Mouse (Mus musculus): ENCODE measurements around the gene Shc3.
A peak's percentile ranks its signal among the peaks of the same experiment; 100 is the strongest.

Shc3 gene

DNA sequence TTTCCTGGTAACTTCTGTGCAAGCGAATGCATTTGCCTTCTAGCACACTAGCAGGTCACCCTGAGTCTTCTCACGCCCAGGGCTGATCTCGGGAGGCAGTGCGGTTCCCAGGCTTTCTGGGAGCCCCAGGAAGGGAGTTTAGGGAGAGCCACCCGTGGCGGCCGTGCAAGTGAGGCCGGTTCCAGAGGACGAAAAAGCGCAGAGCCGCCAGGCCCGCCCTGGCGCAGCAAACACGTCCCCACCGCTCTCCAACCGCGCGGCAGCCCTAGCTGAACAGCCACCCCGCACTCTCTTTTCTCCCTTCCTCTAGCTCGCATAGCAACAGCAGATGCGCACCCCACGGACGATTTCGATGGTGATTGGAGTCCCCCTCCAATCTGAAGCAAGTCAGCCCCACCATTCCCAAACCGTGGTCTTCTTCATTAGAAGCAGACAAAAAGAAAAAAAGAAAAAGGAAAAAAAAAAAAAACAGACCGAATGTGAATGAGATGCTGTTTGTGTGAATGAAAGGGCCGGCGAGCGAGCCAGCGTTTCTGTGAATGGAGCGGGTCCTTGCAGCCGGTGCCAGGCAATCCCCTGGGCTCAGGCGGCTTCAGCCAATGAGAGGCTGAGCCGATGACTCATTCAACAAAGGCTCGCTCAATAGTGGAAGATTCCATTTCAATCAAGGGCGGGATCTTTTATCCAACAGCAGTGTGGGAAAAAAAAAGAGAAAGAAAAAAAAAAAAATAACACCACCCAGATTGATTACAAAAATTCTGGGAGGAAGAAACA is at the start of gene Shc3:
Gene Shc3 (minus strand): TSS at position 509 of the 774 bp plus-strand sequence.
- DNase-seq (ENCODE audit: low spot score in 2 of 2): peak; percentile 84 to 85

DNA sequence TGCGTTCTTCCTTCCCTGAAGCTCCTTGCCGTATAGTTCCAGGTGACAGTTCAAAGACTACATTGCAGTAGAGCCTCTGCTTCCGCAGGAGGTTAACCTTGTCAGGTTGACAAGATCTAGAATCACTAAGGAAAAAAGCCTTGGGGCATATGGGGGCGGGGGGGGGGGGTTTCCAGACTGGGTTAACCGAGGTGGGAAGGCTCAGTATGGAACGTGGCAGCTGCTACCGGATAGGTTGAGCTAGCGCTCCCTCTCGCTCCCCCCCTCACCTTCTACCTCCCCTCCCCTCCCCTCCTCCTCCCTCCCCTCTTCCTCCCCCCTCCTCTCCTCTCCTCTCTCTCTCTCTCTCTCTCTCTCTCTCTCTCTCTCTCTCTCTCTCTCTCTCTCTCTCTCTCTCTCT is 49.4 kb upstream of the Shc3 start:
- no peak for DNase-seq (ENCODE audit: low spot score in 2 of 2)

DNA sequence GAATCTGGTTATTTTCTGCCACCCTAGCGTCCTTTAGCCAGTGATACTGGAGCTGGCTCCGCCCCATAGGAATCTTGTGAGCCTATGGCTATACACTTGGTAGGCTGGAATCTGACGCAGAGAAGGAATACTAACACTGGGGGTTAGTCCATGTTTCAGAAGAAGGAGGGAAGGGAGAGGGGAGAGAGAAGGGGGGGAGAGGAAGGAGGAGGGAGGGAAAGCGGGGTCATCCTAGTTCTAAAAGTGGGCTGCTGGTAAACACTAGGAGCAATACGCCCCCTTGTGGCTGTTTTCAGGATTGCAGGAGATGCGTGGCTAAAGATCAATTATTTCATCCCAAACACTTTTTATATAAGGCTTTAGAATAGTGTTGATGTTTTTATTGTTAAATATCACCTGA is 48.6 kb upstream of the Shc3 start:
- DNase-seq (ENCODE audit: low spot score in 2 of 2): peak; percentile 74 to 84

DNA sequence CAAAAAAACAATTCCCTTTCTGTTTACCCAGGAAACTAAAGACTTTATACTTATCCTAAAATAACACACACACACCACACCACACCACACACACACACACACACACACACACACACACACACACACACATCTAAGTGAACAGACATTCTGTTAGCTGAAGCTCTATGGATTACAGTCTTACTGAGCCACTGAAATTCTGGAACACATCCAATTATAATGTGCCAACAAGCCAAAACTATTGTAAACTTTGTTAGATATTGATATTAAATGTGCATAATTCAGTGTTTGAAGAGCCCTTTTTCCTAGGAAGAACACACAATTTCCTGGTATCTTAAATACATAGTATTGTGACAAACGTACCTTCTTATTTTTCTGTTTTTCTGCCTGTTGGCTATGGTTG is 48.1 kb upstream of the Shc3 start:
- DNase-seq (ENCODE audit: low spot score in 2 of 2): no peak

DNA sequence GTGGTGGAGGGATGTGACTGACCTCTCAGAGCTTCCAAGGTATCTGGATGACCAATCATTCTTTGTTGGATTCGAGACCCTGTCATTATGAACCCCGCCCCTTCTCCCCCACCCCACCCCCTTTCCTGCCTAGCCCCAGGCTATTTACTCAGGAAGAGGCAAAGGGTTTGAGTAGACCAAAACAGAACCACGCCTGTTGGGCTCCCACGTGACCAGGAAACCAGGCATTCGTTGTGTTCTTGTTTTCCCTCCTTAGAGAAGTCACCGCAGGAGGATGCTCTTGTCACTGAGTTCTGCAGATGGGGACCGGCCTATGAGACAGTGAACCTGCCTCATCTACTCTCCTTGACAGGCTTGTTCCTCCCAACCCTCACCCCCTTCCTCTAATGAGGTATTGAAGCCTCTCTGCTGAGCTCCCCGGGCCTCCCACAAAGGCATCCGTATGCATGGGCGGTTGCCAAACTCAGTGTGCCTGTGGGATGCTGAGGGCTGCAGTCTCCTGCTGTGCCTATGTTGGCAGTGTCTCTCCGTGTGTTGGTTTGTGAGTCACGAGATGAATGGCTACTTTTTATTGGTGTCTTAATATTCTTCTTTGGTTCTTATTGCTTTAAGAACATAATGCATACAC is 47.3 kb upstream of the Shc3 start:
- peak; percentile 81 to 85 for DNase-seq (ENCODE audit: low spot score in 2 of 2)

DNA sequence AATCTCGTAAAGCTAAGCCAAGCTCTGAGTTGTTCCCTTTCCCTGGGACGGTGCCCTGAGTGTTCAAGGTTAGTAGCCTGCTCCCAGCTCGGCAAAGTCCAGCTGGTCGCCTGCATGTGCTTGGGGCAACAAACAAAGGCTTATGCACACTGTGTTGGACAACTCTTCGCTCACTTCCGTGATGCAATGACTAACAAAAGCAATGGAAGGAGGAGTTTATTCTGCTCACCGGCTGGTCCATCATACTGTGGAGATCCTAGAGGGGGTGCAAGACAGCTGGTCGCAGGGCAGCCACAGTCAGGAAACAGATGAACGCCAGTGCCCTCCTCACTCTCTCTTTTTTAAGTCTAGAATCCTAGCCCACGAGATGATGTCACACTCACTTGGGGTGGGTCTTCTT is 46.6 kb upstream of the Shc3 start:
- DNase-seq (ENCODE audit: low spot score in 2 of 2): no peak

DNA sequence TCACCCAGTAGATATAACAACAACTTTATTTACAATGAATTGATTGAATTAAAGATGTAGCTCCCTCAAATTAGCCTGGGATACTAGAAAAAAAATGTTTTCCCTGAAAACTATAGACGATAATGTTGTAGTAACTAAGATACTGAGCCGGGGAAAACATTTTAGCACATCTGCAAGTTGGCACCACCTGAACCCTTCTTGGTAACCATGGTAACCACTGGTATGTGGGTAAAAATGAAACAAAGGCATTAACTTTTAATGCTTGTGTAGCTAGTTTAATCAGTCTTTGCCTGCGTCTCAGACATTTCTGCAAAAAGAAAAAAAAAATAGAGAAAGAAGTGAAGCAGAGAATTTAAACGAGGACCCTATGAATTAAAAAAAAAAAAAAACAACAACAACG is 42.3 kb upstream of the Shc3 start:
- DNase-seq (ENCODE audit: low spot score in 2 of 2): no peak

DNA sequence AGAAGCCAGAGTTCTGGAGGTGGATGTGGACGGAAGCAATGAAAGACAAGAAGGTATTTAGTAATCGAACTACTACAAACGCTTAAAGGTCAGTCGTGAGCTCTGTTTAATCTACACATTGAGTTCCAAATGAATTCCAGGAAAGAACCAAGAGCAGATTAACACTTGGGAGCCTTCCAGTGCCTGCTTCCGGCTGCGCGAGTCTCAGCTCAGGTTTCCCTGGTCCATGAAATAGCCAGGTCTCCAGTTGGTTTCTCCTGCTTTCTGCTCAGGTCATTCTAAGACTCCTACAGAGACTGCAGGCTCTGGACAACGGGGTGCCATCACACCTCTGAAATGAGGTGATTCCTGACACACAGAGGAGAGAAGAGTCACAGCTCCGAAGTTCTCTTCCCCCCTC is 41.8 kb upstream of the Shc3 start:
- no peak for DNase-seq (ENCODE audit: low spot score in 2 of 2)

DNA sequence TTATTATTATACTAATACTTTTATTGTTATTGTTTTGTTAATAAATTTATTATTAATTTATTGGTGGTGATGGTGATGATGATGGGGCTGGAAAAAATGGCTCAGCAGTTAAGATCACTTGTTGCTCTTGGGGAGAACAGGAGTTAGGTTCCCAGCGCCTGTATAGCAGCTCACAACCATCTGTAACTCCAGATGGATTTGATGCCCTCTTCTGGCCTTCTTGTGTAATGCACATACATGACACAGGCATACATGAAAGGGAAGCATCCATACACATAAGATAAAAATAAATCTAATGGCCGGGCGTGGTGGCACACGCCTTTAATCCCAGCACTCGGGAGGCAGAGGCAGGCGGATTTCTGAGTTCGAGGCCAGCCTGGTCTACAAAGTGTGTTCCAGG is 40.0 kb upstream of the Shc3 start:
- no peak for DNase-seq (ENCODE audit: low spot score in 2 of 2)

DNA sequence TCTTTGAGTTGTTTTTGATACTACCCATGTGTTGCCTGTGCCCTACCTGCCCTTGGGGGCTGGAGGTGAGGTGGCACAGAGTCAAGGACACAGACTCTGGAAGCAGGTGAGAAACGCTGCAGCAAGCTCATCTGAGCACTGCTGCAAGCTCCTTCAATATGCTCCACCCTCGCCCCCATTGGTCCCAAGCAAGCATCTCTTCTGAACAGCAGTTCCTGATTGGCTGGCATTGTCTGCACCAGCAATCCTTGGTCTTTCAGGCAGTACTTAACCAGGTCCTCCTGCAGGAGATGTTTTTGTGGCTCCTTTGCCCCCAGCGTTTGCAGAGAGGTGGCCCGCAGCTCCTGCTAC is 34.6 kb upstream of the Shc3 start:
- DNase-seq (ENCODE audit: low spot score in 2 of 2): peak; percentile 57 to 64

DNA sequence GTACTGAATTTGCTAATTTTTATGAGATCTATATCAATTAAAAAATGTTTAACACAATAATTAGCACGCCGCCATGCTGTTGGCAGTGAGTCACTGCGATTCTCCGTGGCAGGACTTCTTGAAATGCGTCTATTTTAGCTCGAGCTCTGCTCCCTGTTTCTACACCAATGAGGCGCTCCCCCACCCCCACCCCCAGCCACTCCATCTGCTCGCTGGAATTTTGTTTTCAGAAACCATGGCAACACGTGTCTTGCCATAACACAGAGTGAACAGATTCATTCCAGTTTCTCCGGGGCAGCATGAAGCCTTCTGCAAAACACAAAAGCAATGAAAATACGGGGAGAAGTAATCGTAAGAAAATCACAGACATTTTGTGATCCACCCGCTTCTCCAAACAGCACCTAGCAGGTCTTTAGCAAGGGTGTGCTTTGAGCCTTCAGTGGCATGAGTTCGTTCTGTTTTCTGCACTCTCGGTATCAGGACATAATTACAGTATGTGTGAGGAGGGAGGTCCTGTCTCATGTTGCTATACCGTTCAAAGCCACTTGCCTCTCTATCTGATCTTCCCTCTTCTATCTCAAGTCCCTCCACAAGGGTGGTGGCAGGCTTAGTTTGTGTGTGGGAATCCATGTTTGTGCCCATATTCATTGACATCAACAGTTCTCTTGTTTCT is 34.1 kb upstream of the Shc3 start:
- DNase-seq (ENCODE audit: low spot score in 2 of 2): peak; percentile 62 to 71

DNA sequence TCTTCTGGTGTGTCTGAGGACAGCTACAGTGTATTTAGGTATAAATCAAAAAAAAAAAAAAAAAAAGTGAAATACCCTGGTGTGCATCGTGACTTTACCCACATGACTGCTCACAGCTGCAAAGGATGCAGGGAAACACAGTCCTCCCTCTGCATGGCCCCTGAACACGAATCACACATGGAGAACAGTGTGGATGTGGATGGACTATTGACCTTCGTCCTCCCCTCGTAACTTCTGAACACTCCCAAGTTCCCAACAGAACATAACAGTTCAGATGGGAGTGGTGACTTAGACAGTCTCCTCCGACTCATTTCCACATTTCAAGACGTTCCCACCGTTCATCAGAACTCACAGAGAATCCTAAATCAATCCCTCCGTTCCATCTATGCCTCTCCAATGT is 33.5 kb upstream of the Shc3 start:
- DNase-seq (ENCODE audit: low spot score in 2 of 2): no peak

DNA sequence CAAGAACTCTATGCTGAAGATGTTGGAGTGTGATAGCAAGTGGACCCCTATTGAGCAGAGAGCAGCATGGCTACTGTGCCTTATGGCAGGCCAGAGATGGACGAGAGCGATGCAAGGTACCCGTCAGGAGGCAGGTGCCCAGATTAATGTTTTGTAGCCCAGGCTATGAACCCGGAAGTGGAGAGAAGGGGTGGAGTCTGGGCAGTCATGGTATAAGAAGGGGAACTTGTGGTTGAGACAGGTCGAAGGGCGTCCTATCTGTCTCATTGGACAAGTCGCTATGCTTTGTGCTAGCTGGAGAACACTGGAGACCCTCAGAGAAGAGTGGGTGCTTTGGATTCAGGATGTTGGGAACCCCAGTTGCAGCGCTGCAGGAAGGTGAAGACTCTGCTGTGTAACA is 30.9 kb upstream of the Shc3 start:
- DNase-seq (ENCODE audit: low spot score in 2 of 2): no peak

DNA sequence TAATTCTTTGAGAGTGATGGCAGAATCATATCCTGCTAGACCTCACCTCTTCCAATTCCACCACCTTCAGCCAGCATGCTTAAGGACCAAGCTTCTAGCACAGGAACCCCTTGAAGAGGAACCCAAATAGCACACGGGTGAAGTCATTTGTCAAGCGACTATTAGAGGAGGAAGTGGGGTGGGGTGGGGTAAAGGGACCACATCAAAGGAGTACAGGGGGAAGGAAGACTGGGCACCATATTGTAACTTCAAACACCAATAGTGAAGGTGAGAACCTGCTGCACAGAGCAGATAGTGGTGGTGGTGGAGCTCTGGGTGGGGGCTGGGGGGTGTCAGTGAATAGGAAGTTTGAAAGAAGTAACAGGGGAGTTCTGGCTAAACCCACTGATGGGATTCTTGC is 28.8 kb upstream of the Shc3 start:
- DNase-seq (ENCODE audit: low spot score in 2 of 2): no peak

DNA sequence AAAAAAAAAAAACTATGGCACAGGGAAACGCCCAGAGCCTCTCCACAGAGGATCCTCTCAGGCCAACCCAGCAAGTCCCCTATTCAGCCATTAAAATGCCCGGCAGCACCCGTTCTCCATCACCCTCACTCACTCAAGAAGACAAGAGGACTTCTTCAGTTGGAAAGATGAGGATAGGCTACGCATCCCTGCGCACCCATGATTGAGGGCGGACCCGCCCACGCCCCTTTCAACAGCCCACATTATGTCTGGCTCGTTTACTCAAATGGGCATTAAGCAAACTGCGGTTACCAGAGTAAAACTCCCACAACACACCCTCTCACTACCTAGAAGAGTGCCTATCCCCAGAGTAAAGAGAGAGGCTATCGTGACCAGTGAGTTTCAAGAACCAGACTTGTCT is 26.2 kb upstream of the Shc3 start:
- DNase-seq (ENCODE audit: low spot score in 2 of 2): peak in 1 of 2 experiments; percentile 43

DNA sequence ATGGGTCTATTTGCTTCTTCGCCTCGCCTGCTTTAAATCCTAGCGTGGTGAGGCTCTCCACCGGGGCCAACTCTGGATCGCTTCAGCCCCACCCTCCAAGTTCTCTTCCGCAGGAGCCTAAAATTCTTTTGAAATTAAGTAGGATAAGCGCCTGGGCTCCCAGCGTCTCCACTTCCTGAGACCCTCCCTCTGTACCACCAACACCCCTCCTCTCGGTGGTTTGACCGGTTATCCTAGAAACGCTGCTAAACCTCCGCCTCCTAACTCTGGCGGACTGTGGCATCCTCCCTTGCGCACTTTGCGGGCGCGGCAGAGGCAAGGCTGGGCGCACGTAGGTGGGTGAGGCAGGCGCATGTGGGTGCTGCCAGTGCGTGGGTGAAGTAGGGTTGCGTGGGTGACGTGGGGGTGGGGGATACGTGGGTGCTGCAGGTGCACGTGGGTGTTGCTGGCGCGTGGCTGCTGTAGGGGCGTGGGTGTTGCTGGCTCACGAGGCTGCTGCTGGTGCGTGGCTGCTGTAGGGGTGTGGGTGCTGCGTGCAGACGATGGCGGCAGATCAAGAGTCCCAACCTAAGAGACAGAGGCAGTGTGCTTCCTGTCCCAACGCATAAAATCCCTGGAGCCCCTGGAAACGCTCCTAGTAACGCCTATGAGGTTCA is 25.6 kb upstream of the Shc3 start:
- peak; percentile 49 to 53 for DNase-seq (ENCODE audit: low spot score in 2 of 2)

DNA sequence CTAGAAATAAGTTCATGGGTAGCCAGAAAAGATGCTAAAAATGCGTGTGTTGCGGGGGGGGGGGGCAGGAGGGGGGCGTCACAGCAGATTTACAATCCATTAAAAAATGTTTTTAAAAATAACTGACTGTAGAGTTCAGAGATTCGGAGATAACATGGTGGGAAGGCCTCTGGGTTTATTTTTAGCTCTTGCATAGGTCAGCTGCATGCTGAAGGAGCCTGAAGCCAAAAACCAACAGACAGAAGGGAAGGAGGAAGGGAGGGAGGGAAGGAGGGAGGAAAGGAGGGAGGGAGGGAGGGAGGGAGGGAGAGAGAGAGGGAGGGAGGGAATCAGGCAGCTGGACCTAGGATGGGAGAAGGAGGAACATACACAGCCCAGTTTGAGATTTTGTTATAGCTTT is 18.8 kb upstream of the Shc3 start:
- DNase-seq (ENCODE audit: low spot score in 2 of 2): no peak

DNA sequence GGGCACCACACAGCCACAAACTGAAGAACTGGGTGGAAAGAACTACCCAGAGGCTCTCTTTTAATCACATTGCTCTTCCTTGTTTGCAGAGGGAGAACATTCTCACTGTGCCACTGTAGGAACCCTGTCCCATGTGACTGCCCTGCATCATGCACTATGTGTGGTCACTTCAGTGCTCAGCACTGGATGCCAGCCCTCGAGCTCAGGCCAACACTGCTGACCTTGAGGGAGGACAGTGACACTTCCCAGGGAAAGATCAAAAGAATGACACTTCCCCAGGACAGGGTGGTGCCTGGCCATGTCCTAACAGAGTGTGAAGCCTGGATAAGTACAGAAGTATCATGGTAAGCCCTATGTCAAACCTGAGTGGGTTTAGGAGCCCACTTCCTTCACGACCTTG is 13.0 kb upstream of the Shc3 start:
- DNase-seq (ENCODE audit: low spot score in 2 of 2): no peak

DNA sequence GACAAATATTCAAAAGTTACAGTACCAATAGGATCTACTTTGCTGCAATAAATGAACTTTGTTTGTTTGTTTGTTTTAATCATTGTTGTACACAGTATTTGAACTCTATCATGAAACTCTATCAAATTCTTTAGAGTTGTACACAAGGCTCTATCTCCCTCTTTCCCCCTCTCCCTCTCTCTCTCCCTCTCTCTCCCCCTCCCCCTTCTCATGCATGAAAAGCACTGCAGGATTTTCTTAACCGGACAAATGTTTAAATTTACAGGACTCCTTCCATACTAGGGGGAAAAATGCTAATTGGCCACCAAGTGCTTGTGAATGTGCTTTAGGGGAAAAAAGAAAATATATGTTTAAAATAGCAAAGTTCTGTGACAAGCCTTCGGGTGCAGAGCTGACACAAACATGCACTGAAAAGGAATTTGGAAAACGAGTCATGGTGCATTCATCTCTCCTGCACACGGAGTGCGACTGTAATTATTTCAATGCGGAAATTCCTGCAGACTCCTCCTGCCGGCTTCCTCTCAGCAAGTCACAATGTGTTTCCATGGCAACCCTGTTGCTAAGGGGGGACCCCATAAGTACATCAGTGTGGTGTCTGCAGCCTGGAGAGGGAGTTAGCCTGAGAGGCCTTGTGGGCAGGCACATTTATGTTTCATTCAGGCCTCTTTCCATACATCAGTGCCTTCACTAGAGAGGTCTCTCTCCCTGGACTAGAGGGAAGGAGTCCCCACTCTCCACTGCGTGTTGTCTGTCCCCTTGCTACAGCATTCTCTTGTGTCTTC is 11.2 kb upstream of the Shc3 start:
- peak; percentile 60 to 70 for DNase-seq (ENCODE audit: low spot score in 2 of 2)

DNA sequence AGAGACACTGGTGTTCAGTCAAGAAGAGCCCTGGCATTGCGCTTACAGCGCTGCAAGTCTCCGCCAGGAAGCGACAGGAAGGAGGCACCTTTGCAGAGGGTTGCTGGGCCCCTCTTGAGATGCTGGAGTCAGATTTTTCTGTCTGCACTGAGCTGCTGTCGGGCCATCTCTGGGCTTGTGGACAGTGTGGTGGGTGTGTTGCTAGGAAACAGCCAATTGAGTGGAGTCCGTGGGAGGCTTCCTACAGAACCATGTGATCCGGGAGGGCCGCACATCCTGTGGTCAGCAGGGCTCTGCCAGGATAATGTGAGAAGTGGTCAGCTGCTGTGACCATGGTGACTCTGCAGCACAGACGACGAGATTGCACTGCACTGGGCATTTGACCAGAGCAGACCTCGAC is 4.6 kb upstream of the Shc3 start:
- DNase-seq (ENCODE audit: low spot score in 2 of 2): peak; percentile 80

DNA sequence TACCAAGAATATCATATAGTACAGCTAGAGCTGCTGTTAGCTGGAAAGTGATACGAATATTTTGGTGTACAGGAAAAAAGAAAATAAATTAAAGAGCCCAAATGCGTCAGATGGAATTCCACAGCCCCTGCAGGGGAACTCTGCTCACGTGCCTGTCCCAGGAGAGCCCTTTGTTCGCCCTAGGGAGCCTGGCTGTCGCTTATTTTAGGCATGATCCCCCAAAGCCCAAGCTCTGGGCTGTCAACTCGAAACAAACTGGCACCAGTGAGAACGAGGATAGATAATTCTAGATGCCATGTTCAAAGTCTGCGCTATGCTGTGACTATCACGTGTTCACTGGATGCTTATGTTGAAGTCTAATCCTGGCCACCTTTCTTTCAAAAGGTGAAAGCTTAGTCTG is 892 bp upstream of the Shc3 start:
- DNase-seq (ENCODE audit: low spot score in 2 of 2): no peak

DNA sequence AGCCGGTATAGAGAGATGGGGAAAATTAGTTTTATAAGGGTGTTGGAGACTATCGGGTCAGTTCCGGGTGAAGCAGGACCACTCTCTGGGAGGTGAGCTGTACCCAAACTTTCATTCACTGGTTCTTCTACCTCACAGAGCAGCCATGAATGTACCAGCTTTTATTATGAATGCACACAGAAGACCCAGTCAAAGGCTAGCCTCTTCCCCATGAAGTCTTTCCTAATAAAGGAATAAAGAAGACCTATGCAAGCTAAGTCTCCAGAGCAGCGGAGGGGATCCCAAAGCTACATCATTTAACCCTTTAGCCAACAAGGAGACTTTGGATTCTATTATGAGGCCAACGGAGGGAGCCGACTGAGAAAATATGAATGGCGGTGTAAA is 458 bp upstream of the Shc3 start:
- DNase-seq (ENCODE audit: low spot score in 2 of 2): peak in 1 of 2 experiments; percentile 40
